Mouse (Mus musculus): ENCODE results near the gene Itsn1. TPM values are rescaled to one million over a fixed set of nuclear protein-coding genes. Genes with fewer than 3 reads are reported as not detected.

Itsn1 gene
- total RNA-seq, 2 experiments from 2014 or later, result 160 to 176 TPM

DNA sequence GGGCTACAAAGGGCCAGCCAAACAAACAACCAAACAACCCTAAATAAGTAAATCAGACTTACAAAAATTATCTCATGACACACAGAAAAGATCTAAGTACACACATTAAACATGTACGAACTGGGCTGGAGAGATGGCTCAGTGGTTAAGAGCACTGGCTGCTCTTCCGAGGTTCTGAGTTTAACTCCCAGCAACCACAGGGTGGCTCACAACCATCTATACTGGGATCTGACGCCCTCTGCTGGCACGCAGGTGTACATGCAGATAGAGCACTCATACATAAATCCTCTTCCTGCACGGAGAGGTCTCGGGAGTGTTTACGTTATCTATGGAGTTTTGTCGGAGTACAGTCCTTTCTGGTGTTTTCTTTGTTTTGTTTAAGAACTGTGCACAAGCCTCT, 206.0 kb downstream of the Itsn1 start:
- TF ChIP-seq CTCF (conservative IDR thresholded peaks at IDR 0.05), result peak; percentile 88
- H3K27ac ChIP-seq, result no peak overlapping the region
- no peak overlapping the region for H3K4me3 ChIP-seq
- DNase-seq (ENCODE audit: low spot score in 2 of 2), result peak in 1 of 2 experiments; percentile 53

DNA sequence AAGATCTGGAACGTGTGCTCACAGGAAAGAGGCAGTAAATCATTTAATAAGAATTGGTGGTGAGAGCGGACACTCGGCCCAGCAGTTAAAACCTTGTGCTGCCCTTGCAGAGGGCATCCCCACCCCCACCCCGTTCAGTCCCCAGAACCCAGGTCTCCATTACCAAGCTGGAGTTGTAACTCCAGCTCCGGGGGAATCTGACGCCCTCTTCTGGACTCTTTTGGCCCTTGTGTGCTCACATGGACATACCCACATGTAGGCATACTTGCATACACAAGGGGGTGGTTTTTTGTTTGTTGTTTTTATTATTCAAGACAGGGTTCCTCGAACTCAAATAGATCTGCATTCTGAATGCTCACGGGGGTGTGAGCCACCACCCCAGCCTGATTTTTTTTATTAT, 206.6 kb downstream of the Itsn1 start:
- Histone ChIP-seq H3K27ac (no peak overlapping the region), H3K4me3 (no peak overlapping the region)
- no peak for DNase-seq (ENCODE audit: low spot score in 2 of 2)
- TF ChIP-seq CTCF (conservative IDR thresholded peaks at IDR 0.05), result no peak

DNA sequence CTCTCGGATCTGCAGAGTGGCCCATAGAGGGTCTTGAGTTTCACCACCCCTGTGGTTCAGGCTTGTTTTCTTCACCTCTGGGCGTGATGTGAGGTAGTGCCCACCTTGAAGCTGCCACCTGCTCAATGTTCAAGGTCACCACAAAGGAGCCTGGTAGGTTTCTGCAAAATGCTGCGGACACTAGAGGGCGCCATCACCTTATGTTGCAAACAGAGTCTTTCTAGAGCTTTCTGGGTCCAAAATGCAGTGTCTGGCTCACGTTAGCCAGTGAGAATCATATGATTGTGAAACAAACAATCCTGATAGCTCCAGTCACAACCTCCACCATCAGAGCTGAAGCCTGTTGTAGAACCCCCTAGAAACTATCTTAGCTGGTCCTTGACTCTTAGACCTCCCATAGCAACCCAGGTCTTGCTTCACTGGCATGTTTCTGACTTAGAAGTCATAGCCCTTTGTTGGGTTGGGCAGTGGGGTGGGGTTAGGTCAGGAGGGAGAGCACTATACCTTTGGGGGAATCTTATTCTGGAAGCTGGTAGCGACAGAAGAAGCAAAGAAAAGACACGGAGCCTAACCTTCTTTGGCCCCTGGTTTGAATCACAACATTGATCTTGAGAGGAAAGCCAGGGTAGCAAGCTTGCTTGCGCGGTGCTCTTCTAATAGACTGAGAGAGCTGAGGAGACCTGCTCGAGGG, 207.4 kb downstream of the Itsn1 start:
- DNase-seq (ENCODE audit: low spot score in 2 of 2), result peak; percentile 66 to 84
- peak; percentile 92 for TF ChIP-seq CTCF (conservative IDR thresholded peaks at IDR 0.05)
- Histone ChIP-seq H3K27ac (0 out of 2 replicates have a peak overlapping the region, but pooled peaks have one; percentile 5), H3K4me3 (no peak overlapping the region)

DNA sequence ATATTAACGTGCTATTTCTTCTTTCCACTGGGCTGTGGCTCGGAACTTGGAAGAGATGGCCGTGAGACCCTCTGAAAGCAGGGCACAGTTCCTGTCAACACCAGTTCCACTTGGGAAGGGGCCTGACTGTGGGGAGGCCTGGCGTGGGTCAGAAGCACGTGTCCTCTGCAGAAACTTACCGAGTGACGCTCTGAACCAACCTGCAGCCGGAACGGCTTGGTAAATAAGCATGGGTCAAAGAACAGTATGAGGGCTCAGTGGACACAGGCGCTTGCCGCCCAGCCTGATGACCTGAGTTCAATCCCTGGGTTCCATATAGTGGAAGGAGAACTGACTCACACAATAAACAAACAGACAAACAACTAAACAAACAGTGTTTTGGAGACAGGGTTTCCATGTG, 208.2 kb downstream of the Itsn1 start:
- Histone ChIP-seq H3K27ac (no peak overlapping the region), H3K4me3 (no peak overlapping the region)
- DNase-seq (ENCODE audit: low spot score in 2 of 2), result no peak
- TF ChIP-seq CTCF (conservative IDR thresholded peaks at IDR 0.05), result no peak

DNA sequence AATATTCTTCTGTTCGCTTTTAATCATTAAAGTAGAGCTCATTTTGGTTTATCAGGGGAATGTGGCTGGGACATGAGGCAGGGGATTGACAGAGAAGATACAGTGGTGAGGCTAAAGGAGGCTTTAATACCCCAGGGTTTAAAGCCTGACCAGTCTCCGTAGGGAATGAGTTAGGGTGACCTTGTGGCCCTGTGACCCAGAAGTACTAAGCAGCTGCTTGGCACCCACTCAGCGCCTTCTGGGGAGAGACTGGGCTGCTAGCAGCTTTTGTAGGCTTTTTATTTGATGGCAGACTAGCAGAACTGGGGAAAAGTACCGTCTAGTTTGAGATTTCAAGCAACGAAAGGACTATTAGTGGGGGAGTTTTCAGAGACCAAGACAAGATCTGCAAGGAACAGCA, 209.1 kb downstream of the Itsn1 start:
- Histone ChIP-seq H3K4me3 (no peak overlapping the region), H3K27ac (0 out of 2 replicates have a peak overlapping the region, but pooled peaks have one; percentile 14)
- TF ChIP-seq CTCF (conservative IDR thresholded peaks at IDR 0.05), result no peak
- no peak for DNase-seq (ENCODE audit: low spot score in 2 of 2)

DNA sequence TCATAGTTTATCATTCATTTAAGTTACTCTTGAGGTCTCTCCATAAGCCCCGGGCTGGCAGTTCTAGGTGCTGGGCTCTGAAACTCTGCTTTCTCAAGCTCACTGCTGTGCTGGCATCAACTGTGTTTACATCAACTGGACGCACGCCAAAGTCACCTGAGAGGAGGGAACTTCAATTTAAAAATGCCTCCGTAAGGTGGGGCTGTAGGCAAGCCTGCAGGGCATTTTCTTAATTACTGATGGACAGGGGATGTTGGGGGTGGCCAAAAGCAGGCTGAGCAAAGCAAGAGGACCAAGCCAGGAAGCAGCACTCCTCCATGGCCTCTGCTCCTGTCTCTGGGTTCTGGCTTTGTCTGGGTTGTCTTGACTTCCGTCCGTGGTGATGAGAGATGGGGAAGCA, 211.6 kb downstream of the Itsn1 start:
- no peak for DNase-seq (ENCODE audit: low spot score in 2 of 2)
- no peak for TF ChIP-seq CTCF (conservative IDR thresholded peaks at IDR 0.05)

DNA sequence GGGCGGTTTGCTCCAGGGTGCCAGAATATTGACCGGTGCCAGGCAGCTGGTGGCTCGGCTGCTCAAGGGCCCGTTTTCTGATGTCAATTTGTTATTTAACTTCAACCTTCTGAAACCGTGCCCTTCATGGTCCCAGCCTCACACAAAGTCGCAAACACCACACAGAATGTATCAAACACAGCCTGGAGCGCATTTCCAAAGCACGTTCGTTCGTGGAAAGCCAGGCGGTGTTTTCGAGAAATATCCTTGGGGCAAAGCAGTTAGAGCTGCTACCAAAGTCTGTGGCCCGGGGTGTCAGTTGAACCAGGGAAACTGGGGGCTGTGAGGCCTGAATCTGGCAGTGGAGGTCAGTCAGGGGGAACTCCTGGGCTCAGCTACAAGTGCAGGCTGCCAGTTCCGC, 213.1 kb downstream of the Itsn1 start:
- no peak for DNase-seq (ENCODE audit: low spot score in 2 of 2)
- TF ChIP-seq CTCF (conservative IDR thresholded peaks at IDR 0.05), result no peak
- H3K27ac ChIP-seq, result no peak overlapping the region
- H3K4me3 ChIP-seq, result no peak overlapping the region

More for the DNA sequence above, 211.6 kb downstream of the Itsn1 start:
- no peak overlapping the region for H3K27ac ChIP-seq
- H3K4me3 ChIP-seq, result no peak overlapping the region

DNA sequence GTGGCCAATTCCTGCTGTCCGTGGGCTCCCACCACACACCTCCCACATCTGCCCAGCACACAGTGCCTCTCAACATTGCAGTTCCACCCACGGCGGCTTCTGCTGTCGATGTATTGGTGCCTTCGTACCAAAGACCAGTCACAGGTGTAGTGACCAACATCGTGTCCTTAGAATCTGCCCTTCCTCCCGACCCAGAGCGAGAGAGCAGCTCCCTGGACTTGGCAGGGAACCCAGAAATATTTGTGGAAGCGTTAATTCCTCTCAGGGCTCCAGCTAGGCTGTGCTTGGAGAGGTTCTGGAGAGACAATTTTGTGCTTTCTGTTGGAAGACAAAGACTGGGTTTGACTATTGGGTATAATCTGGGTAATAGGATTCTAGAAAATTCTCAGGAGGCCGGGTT, 217.2 kb downstream of the Itsn1 start:
- Histone ChIP-seq H3K27ac (no peak overlapping the region), H3K4me3 (no peak overlapping the region)
- no peak for TF ChIP-seq CTCF (conservative IDR thresholded peaks at IDR 0.05)
- DNase-seq (ENCODE audit: low spot score in 2 of 2), result no peak

DNA sequence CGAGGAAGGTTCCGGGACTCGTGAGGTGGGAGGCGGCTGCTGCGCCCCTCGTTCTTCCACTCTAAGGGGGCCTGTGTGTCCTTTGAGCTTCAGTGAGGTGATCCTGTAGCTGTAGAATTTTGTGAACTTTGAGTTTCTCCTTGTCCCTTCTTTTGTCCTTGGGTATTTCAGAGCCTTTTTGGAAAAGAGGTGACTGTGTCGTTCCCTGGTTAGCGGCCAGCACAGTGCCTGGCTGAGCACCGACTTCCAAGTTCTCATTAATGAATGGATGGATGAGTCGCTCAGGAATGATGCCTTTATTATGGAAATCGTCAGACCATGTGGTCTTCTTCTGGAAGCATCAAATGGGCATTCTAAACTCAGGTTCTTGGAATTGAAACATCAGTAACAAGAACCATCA, 218.0 kb downstream of the Itsn1 start:
- peak overlapping the region; percentile 37 for H3K4me3 ChIP-seq
- peak overlapping the region; percentile 39; the same call in 1 of the 2 replicates for H3K27ac ChIP-seq
- TF ChIP-seq CTCF (conservative IDR thresholded peaks at IDR 0.05), result no peak
- DNase-seq (ENCODE audit: low spot score in 2 of 2), result no peak

DNA sequence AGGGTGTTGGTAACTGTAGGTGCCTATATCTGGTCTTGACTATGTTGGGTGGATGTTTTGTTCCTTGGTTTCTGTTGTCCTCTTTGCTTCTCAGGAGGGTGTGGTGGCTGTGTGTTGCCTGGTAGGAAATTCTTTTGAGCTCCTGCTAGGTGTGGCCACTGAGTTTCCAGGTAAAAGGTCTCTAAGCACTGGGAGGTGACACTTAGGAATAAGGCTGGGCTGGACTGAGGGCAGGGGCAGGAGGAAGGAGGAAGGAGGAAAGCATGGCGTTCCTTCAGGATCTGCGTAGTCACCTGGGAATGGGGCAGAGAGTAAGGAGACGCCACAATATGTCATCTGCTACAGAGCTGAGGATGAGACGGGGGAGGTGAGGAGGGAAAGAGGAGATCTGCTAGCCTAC, 224.9 kb downstream of the Itsn1 start:
- no peak overlapping the region for H3K27ac ChIP-seq
- no peak for TF ChIP-seq CTCF (conservative IDR thresholded peaks at IDR 0.05)

DNA sequence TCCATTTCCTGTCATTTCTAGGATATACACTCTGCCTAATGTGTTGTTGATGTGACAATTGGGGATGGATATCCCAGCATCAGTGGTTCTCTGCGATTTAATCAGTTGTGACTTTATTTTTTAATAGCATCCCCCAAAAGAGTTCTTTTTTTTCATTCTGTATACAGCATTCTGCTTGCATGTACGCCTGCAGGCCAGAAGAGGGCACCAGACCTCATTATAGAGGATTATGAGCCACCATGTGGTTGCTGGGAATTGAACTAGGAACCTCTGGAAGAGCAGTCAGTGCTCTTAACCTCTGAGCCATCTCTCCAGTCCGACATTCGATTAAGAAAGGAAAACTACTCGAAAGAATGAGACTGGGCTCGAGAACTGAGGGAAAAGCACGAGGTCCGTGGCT, 225.7 kb downstream of the Itsn1 start:
- peak; percentile 58 for TF ChIP-seq CTCF (conservative IDR thresholded peaks at IDR 0.05)
- no peak for DNase-seq (ENCODE audit: low spot score in 2 of 2)
- Histone ChIP-seq H3K27ac (no peak overlapping the region), H3K4me3 (no peak overlapping the region)

More for the DNA sequence above, 224.9 kb downstream of the Itsn1 start:
- no peak for DNase-seq (ENCODE audit: low spot score in 2 of 2)
- no peak overlapping the region for H3K4me3 ChIP-seq

DNA sequence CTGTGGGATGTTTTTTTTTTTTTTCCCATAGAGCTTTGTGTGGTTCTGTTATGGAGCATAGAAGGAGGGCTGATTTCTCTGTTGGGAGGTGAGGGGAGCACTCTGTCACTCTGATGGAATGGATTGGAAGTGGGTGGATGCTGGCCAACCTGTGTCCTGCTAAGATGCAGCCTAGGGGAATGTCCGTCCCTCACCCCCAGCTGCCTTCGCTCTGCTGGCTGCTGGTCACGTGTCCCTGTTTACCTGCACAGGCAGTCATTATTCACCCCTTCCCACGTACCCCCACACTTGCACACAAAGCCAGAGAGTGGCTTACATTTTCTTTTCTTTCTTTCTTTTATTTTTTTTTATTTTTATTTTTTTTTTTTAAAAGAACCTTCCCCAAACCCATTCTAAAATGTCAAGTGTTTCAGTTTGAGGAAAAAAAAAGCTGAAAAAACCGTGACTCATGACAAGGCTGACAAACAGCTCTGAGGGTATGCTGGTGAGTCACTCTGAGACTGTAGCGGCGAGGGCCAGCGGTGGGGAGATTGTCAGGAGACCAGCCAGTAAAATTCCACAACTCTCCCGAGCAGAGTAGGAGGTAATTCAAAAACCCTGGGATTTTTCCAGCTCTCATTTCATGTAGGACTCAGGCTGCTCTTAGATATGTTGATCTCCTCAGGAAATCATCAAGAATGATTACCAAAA, 233.3 kb downstream of the Itsn1 start:
- H3K4me3 ChIP-seq, result peak overlapping the region; percentile 32
- DNase-seq (ENCODE audit: low spot score in 2 of 2), result peak; percentile 61 to 85
- TF ChIP-seq CTCF (conservative IDR thresholded peaks at IDR 0.05), result no peak
- H3K27ac ChIP-seq, result peak overlapping the region; percentile 95

DNA sequence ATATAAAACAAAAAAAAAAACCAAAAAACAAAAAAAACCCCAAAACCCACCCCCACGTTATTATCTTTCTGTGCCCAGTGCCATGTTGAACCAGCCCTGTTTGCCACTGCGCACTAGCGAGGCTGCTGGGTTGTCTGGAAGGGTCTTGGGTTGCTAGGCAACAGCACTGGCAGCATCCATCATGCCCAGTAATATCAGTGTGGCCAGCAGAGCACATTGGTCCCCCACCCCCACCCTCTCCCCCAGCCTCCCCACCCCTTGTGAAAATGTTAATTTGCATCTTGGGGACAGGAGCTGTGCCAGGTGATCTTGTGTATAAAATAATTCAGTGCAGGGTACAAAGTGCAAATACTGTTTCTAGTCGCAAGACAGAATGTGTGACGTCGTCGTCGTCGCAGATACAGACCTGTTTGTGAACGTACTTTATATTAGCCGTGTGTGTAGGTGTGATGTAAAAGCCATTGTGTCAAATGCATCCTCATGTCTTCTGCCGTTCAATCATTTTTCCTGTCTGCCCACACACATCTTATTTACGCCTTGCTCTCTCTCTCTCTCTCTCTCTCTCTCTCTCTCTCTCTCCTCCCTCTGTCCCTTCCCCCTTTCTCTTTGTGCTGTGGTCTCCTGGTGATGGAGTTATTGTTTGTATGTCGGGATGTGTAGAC, 233.9 kb downstream of the Itsn1 start:
- peak; percentile 45 to 55 for DNase-seq (ENCODE audit: low spot score in 2 of 2)
- H3K27ac ChIP-seq, result peak overlapping the region; percentile 95
- H3K4me3 ChIP-seq, result peak overlapping the region; percentile 32
- no peak for TF ChIP-seq CTCF (conservative IDR thresholded peaks at IDR 0.05)
